Mouse (Mus musculus) megakaryocyte progenitor cell, adult 5-6 weeks (primary cell): ENCODE results near the gene Phtf2. TPM values are rescaled to one million over a fixed set of nuclear protein-coding genes. Genes with fewer than 3 reads are reported as not detected.

Experiments used
- ATAC-seq: replicated peaks from 2 replicates; pipeline ENCODE4 v1.8.0; 2016; ENCODE audit warnings: mild to moderate bottlenecking, moderate TSS enrichment, inconsistent platforms; ENCODE audit not compliant: poor library complexity
- total RNA-seq, 2 experiments: library from RNA; stranded (forward) in 1 of 2; stranded (reverse) in 1 of 2; fragments of 157-497, 149-512 nt in 1 of 2; fragments of 200-1000 nt in 1 of 2; gene quantifications; 2 replicates each; pipeline versions ENCODE4 v1.2.3 to v1.2.4; 2015 to 2017

Phtf2 gene
- 9.7 and 15.2 TPM in 2 replicates for total RNA-seq (2015)
- 10.0 and 23.0 TPM in 2 replicates for total RNA-seq (2017)

DNA sequence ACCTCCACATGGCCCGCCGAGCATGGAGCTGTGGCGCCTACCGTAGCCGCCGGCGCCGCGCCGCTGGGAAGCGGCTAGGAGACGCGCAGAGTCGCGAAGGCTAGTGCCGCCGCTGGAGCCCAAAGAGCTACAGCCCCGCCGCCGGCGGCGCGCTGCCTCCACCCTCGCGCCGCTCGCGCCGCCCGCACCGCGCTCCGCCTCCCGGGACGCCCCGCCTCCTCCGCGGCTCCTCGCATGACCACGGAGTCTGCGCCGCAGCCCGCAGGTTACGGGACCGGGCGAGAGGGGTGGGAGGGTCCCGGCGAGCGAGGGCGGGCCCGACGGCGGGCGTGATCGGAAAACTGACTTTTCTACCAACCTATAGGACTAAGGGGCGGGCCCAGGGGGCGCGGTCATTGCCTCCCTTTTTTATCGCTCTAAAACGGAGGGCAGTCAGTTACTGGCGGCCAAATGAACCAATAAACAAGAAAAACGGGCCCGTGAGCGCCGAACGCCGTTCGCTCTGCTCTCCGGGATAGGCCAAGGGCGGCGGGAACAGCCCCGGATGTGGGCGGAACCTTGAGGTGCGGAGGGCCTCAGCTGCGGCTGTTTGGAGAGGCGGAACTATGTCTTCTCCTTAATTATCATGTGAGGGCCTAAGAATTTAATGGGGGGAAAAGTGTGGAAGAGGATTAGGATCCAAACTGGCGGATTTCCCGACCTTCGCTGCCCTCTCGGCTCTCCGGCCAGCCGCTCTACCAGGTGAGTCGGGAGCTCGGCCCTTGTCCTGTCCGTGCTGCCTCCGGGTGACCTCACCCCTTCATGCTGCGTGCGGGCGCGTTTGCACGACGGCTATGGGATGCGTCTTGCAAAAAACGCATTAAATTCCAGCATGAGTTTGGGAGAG lies at the start of gene Phtf2, which contains the start of gene Tmem60:
Gene Phtf2 (minus strand): TSS at position 210 of the 886 bp plus-strand sequence.
Gene Tmem60 (plus strand): TSS at position 277 of the 886 bp plus-strand sequence.
- peak; percentile 82 for ATAC-seq

DNA sequence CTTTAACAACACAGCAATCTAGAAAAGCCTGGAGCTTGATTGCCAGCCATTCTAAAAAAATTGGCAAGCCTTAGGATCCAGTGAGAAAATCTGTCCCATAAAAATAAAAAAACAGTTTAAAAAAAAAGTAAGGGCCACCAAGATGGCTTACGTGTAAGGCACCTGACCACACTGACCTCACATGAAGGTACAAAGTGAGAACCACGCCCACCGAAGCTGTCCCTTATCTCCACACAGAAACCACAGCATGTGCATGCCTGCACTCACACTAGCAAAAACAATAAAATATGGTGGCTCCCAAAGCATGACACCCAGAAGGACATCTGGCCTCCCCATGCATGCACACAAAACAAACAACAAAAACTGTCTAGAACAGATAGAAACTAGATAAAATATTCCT lies 49.4 kb upstream of the Phtf2 start:
- ATAC-seq, result peak; percentile 59

DNA sequence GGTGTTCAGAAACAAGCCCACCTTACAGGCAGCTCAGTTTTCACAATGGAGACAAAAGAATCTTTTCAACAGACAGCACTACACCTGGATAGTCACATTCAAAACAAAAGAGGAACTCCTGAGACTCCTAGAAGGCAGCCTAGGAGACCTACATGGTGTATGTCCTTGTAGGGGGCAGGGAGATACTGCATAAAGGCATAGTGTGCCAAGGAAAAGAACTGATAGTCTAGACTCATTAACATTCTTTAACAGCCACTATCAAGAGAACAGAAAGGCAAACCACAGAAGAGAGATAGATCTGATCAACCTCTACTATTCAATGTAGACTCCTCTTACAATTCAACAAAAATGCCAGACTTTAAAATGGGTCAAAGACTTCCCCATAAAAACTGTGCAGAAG lies 48.5 kb upstream of the Phtf2 start:
- ATAC-seq, result peak; percentile 52

DNA sequence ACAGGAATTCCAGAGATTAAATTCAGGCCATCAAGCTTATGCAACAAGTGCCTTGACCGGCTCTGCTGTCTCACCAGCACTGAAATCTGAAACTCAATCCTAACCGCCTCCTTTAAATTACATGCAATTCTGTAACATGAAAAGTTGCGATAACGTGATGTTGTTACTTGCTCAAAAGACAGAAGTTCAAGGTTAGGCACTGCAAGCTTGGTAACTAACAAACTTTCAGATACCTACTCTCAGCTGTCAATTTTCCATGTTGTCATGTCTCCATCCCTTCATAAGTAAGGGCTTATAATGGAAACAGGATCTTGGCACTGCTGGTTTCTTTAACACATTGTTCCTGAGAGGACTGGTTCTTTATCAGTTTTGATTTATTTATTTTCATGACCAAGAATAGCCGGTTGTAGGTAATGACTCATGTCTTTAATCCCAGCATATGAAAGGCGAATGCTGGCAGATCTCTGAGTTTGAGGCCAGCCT lies 47.8 kb upstream of the Phtf2 start:
- no peak for ATAC-seq

DNA sequence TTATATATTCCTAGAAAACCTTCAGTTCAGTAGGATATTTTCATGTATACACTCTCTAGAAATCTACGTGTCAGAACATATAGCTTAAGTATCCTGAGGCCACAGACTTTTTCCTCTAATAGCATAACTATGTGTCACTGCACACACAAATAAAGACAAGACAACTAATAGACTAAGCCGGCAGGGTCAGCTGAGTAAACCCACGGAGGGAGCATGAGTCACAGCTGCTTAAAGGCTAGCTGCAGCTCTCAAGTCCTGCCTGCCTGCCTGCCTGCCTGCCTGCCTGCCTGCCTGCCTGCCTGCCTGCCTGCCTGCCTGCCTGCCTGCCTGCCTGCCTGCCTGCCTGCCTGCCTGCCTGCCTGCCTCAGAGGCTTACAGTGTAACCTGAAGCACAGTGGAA lies 43.5 kb upstream of the Phtf2 start:
- no peak for ATAC-seq

DNA sequence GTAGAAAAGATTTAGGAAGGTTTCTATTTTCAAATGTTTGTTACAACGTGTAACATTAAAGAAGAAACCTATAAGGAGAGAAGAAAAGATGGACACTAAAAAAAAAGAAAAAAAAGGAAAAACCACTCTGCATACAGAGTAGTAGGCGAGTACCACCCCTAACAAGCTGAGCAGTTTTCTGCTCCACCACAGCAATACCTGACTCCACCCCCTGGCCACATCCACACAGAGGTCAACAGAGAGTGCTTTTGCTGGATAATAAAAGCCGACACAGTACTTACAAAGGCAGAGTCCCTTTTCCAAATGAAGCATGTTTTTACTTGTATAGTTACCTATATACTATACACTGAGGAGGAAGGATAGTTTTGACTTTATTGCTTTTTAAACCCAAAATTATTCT lies 42.7 kb upstream of the Phtf2 start:
- peak; percentile 61 for ATAC-seq

DNA sequence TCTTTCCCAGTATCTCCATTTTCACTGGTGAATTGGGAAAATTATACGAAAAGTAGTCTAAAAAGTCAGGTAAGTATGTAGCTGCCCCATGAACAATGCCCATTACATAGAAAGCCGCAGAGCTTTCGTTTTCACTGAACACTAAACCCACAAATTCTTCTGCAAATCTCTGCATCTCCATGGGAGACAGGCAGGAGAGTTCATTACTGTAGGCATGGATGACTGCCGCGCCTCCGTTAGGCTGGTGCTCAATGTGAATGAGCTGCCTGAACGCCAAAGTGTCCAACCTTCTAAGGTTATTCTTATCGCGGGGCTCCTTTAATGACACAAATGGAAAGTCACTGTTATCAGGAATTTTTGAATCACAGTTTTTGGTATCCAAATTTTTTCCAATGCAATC lies 37.6 kb upstream of the Phtf2 start:
- ATAC-seq, result no peak

DNA sequence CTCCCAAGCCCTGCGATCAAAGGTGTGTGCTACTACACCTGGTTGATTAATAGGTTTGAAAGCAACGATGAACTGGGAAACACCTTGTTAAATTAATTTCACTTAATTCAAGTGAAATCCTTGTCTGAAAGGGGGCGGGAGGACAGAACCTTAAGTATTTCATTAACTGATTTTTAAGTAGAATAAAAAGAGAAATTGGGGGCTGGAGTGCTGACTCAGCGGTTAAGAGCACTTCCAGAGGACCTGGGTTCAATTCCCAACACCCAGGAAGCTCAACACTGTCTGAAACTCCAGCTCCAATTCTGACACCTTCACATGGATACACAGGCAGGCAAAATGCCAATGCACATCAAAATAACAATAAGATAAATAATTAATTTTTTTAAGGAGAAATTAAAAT lies 37.0 kb upstream of the Phtf2 start:
- ATAC-seq, result no peak

DNA sequence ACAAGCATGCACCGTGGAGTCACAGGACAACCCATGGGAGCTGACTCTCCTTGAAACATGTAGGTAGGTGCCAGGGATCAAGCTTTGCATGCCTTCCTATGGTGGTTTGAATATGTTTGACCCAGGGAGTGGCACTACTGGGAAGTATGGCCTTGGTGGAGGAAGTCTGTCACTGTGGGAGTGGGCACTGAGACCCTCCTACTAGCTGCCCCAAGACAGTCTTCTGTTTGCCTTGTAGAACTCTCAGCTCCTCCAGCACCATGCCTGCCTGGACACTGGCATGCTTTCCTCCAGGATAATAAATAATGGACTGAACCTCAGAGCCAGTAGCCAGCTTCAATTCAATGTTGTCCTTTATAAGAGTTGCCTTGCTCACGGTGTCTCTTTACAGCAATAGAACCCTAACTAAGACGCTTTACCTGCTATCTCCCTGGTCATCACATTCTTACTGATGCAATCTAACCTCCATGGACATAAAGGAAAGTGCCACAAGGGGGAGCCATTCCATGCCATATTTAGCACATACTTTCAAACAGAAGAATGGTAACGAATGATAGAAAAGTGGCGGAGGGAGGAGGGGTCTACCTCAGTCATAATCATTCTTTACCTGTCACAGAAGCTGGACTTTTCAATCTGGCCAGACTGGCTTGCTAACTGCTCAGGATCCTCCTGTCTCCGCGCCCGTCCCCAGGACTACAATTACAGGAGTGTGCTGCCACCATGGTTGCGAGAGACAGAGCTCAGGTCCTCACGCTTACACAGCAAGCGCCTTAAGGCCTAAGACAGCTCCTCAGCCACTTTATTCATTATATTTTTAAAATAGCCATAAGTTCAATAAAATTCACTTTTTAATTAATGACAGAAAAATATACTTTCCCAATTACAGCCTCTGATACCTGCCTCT lies 31.7 kb upstream of the Phtf2 start:
- ATAC-seq, result peak; percentile 84

DNA sequence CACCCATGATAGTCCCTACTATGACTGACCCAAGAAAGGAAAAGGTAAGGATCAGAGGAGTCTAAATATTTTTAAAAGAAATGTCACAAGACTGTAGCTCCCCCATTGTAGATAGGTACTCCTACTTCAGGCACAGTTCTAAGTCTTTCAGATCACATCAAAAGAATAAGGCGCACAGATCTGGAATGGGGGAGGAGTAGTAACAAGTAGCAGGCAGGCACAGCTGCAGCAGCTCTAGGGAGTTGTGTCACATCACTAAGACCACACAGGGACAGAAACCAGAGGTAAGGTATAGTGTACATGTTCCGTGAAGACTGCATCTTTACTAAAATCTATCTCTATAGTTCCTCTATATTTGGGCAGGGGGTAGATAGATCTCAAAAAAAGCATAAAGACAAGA lies 29.8 kb upstream of the Phtf2 start:
- ATAC-seq, result no peak

DNA sequence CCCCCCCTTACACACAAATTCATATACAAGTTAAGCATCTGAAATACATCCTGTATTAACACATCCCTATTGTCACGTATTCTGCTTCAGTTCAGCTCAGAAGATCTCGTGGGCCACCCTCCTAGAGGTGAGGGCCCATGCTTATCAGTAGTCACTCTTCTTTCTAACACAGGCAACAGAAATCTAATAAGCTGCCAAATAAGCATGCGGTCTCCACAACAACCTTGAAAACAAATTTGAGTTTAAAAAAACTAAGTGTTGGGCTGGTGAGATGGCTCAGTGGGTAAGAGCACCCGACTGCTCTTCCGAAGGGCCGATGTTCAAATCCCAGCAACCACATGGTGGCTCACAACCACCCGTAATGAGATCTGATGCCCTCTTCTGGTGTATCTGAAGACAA lies 24.3 kb upstream of the Phtf2 start:
- peak; percentile 91 for ATAC-seq

DNA sequence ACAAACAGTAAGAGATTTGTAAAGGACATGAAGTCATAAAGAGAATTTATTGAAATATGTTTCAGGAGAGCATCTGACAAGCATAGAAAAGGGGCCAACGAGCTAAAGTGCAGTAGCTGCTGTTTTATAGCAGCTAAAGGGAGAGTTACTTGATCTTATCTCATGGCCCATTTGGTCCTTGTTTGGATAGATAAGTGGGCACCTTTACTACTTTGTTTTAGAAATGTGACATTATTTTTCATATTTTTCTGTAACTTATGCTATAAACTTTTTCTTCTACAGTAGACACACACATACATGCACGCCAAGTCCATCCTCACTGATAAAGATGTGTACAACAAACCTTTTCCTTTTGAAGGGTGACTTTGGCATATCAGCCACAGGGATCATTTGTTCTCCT lies 23.5 kb upstream of the Phtf2 start:
- ATAC-seq, result no peak

DNA sequence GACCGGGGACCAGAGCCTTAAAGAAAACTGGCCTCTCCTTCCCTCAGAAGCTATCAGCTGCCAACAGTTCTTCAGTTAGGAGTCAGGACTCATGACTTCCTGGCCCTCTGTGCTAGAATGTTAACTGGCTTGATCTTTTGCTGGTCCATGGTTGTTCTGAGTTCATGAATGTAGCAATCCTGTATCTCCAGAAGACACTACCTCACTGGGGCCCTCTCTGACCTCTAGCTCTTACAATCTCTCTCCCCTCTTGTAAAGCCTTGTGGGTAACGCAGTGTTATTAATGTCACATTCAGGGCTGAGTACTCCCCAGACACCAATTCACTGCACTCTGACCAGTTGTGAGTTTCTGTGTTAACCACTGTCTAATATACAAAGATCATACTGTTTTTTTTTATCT lies 22.7 kb upstream of the Phtf2 start:
- ATAC-seq, result no peak

DNA sequence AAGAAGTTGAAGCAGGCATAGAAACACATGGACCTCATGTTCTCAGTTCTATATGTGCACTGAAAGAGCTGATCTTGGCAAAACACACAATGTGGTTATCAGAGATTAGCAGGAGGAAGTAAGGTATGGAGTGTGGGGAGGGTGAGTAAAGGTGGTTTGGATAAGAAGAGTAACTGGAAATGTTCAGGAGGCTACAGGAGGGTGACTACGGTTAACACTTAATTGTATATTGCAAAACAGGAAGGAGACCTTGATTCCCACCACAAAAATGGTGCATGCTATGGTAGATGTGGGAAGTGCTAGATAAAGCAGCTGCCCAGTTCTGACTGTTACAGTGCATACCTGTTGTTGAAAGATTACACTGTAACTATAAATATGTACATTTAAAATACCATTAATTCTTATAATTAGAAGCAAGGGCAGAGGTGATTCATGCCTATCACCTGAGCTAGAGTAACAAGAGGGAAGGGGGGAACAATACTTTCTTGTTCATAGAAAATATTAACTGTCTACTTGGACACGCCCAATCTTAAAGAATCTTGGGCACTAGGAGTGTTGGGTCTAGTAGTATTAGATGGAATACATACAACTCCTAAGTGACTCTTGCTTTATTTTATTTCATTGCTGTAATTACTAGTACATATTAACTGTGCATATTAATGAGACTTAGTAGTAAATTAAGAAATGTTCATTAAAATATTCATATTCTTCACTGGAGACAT lies 15.7 kb upstream of the Phtf2 start:
- peak; percentile 99 for ATAC-seq

DNA sequence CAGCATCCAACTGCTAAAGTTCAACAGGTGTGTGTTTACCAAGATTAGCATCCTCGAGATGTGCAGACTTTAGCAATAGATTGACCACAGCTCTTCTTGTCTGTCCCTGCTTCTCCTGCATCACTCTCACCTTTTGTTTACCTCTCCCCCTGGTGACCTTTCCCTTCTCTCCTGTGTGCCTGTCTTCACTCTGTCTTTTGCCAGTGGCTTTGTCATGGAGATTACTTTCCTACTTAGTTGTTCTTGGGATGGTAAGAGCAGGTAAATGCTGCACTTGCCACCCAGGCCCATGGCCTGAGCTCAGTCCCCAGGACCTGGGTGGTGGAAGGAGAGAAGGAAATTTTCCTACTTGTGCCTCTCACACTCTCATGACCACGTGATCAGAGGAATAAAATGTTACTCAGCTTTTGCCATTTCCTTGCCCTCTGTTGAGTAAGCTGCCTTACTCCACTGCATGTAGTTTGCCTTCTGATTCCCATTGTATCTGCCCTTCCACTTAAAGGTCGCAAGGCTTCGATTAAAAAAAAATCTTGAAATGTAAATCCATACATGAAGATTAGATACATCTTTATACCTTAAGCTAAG lies 2.2 kb upstream of the Phtf2 start:
- no peak for ATAC-seq

DNA sequence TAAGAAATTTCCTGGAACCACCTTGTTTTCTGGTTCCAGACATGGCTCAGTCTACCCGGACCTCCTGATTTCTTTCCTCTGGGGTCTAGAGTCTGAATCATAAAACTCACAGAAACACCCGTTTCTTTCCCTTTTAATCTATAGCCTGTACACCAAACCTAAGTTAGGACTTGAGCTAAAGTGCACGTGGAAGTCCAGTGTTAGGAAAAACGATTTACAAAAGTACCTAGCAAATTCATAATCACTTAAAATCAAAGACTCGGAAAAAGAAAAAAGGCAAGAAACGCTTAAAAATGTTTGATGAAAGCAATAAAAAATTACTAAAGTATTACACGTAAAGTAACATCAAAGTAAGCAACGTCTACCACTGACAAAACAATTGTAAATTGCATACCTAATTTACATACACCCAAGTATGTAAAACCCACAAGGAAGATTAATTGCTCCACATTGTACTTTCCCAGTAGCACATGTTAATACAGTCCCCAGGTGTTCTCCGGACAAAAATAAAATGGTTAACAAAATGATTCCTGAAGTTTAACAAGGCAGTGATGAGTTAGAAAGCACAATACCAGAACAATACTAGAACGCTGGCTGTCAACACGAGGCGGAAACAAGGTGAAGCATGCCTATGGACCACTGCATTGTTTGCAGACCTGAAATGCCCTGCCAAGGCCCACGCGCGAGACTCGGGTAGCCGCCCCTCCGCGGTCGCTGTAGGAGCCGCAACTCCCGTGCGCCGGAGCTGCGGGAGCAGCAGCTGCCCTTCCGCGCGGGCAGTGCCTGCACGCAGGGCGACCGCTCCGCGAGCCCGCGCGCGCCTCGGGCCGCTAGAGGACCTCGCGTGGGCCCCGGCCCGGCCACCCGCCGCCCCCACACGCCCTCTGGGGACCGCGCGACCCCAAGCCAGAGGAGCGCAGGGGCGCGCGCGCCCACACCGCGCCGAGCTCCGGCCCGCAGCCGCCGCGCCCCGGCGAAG lies 838 bp downstream of the Phtf2 start:
- ATAC-seq, result peak; percentile 8

DNA sequence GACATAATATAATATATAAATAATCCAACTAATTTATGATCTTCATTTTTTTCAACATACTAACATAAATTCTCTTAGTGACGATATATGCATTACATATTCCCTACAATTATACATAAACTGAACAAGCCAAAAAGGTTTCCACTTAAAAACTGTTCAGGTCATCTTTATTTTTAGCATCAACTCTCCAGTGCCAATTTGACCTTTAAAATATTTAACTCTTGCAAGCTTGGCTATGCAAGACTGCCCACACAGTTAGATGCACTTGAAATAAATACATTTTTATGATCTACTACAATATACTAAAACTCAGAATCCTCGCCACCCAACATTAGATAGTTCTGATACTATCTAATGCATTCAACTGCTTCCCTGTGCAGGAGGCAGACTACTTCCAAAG lies 1.5 kb downstream of the Phtf2 start:
- no peak for ATAC-seq

DNA sequence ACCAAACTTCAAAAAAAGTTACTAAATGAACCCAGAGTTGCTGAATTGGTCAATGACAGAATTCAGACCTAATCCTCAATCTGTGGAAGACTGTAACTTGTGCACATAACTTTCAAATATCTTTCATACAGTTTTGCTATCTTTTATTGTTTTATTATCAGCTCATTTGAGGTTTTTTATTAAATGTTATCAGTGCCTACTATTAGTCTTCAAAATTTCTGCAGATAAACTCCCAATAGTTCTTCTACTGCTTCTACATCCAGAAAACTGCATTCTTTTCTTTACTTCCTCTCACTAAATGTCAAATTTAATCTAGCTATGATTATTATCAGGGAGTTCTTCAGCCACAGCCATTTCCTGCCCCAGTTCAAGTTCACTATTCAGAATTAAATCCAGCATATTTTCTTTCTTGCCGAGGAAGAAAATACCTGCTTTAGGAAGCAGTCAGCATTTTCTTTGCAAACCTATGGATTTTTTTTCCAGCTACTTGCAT lies 4.9 kb downstream of the Phtf2 start:
- ATAC-seq, result no peak

DNA sequence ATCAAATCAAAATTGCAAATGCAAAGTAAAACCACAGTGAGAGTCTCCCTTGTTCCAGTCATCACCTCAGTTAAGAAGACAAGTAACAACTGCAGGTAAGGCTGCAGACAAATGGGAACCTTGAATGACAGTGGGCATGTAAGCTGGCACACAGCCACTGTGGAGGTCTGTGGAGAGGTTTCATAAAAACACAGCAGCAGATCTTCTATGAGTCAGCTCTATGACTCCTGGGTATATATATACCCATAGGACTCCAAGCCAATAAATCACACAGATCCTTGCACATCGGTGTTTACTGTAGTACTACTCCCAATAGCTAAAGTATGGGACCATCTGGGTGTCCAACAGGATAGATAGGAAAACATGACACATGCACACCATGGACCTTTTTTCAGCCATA lies 8.8 kb downstream of the Phtf2 start:
- ATAC-seq, result no peak
